Mouse (Mus musculus): ENCODE results near the gene Clic4. TPM values are rescaled to one million over a fixed set of nuclear protein-coding genes. Genes with fewer than 3 reads are reported as not detected.

The Clic4 gene
- polyA plus RNA-seq, 1 experiment from 2014 or later = 194 TPM

GRCm38 (mm10) chr4:135169501-135169900 is 103.1 kb downstream of the Clic4 start:
- Histone ChIP-seq H3K27ac (replicated peaks) (no peak overlapping the region), H3K9me3 (no peaks in the 10 kb centered on the region), H3K9ac (replicated peaks) (no peak overlapping the region), H3K4me1 (peaks cover 20% of the 10 kb centered on the region), H3K27me3 (peaks cover 76% of the 10 kb centered on the region), H3K36me3 (no peaks in the 10 kb centered on the region), H3K4me2 (replicated peaks) (no peak overlapping the region), H3K4me3 (no peak overlapping the region)
- WGBS = 71% methylated on average over 4 of the region's 4 CpGs
- no peak for ATAC-seq (ENCODE audit: low FRiP score, low read depth)

- H3K27me3 ChIP-seq = peaks cover 76% of the 10 kb centered on the region
- 66% methylated on average over 10 of the region's 10 CpGs for WGBS
These were observed 103.5 kb downstream of the Clic4 start for GRCm38 (mm10) chr4:135169096-135169495.

GRCm38 (mm10) chr4:135167816-135168527 is 104.6 kb downstream of the Clic4 start:
- ATAC-seq (ENCODE audit: low FRiP score, low read depth) = no peak
- no peak overlapping the region for H3K9ac ChIP-seq (replicated peaks)
- H3K4me1 ChIP-seq = peaks cover 20% of the 10 kb centered on the region
- H3K4me2 ChIP-seq (replicated peaks) = no peak overlapping the region
- 52% methylated on average over 7 of the region's 7 CpGs for WGBS
- no peak overlapping the region for H3K4me3 ChIP-seq
- no peaks in the 10 kb centered on the region for H3K36me3 ChIP-seq
- H3K27me3 ChIP-seq = peaks cover 76% of the 10 kb centered on the region
- no peaks in the 10 kb centered on the region for H3K9me3 ChIP-seq
- no peak overlapping the region for H3K27ac ChIP-seq (replicated peaks)

More at GRCm38 (mm10) chr4:135169096-135169495, 103.5 kb downstream of the Clic4 start:
- Histone ChIP-seq H3K9me3 (no peaks in the 10 kb centered on the region), H3K36me3 (no peaks in the 10 kb centered on the region), H3K4me2 (replicated peaks) (no peak overlapping the region), H3K4me1 (peaks cover 20% of the 10 kb centered on the region), H3K9ac (replicated peaks) (no peak overlapping the region), H3K27ac (replicated peaks) (no peak overlapping the region), H3K4me3 (no peak overlapping the region)
- no peak for ATAC-seq (ENCODE audit: low FRiP score, low read depth)

GRCm38 (mm10) chr4:135166413-135167225 is 106.0 kb downstream of the Clic4 start:
- Histone ChIP-seq H3K4me3 (no peak overlapping the region), H3K36me3 (no peaks in the 10 kb centered on the region), H3K9me3 (no peaks in the 10 kb centered on the region), H3K27ac (replicated peaks) (no peak overlapping the region), H3K27me3 (peaks cover 74% of the 10 kb centered on the region), H3K4me2 (replicated peaks) (peak overlapping the region; percentile 26), H3K4me1 (peaks cover 20% of the 10 kb centered on the region), H3K9ac (replicated peaks) (no peak overlapping the region)
- peak; percentile 41; the same call in 1 of the 2 replicates for ATAC-seq (ENCODE audit: low FRiP score, low read depth)
- WGBS = 3% methylated on average over 23 of the region's 23 CpGs

GRCm38 (mm10) chr4:135165761-135166160 is 106.9 kb downstream of the Clic4 start:
- Histone ChIP-seq H3K36me3 (no peaks in the 10 kb centered on the region), H3K27me3 (peaks cover 77% of the 10 kb centered on the region), H3K4me3 (no peak overlapping the region), H3K27ac (replicated peaks) (no peak overlapping the region), H3K9me3 (no peaks in the 10 kb centered on the region), H3K4me1 (peaks cover 20% of the 10 kb centered on the region), H3K4me2 (replicated peaks) (no peak overlapping the region), H3K9ac (replicated peaks) (no peak overlapping the region)
- WGBS = 57% methylated on average over 6 of the region's 6 CpGs
- no peak for ATAC-seq (ENCODE audit: low FRiP score, low read depth)

Other genes starting within 250 kb of the Clic4 start
- 0.05 TPM in 1 of 2 replicates, not detected in the other for gene Runx3, start 152.2 kb downstream of the Clic4 start, polyA plus RNA-seq (2016; fragmentation: Nextera tagmentation; extraction: Ambion mirVana)
- gene Srrm1, start 80.5 kb upstream of the Clic4 start, polyA plus RNA-seq (2016; fragmentation: Nextera tagmentation; extraction: Ambion mirVana) = 249 and 257 TPM in 2 replicates
- 0.58 and 0.65 TPM in 2 replicates for gene Ncmap, start 125.4 kb upstream of the Clic4 start, polyA plus RNA-seq (2016; fragmentation: Nextera tagmentation; extraction: Ambion mirVana)
- gene Rcan3, start 161.0 kb upstream of the Clic4 start, polyA plus RNA-seq (2016; fragmentation: Nextera tagmentation; extraction: Ambion mirVana) = 17.5 and 17.6 TPM in 2 replicates
- gene Stpg1, start 222.0 kb upstream of the Clic4 start, polyA plus RNA-seq (2016; fragmentation: Nextera tagmentation; extraction: Ambion mirVana) = 1.2 and 1.7 TPM in 2 replicates
- 3.4 and 3.7 TPM in 2 replicates for gene Nipal3, start 222.2 kb upstream of the Clic4 start, polyA plus RNA-seq (2016; fragmentation: Nextera tagmentation; extraction: Ambion mirVana)